Mouse (Mus musculus) lung, embryonic 15.5 days (tissue): Measurements from ENCODE around the gene Cox10. TPM values are rescaled to one million over a fixed set of nuclear protein-coding genes. Genes with fewer than 3 reads are reported as not detected.

Source experiments
- ATAC-seq: fragments of 200-750 bp; cut with Nextera tagmentation; 2 replicates; pipeline ENCODE4 v1.8.0; 2017; ENCODE audit warnings: moderate number of reproducible peaks, borderline replicate concordance; ENCODE audit not compliant: low FRiP score, low TSS enrichment; ENCODE audit errors: extremely low read depth
- H3K27ac ChIP-seq: fragments of 300-500 bp; sonication (generic); 2 replicates; pipeline ENCODE4 v1.5.1; 2015; ENCODE audit warnings: moderate library complexity, mild to moderate bottlenecking, inconsistent platforms
- H3K27me3 ChIP-seq: fragments of 300-500 bp; sonication (generic); 2 replicates; pipeline ENCODE4 v1.6.1; 2015; ENCODE audit warnings: inconsistent platforms
- H3K36me3 ChIP-seq: fragments of 300-500 bp; sonication (generic); 2 replicates; pipeline ENCODE4 v1.6.1; 2015; ENCODE audit warnings: inconsistent platforms
- H3K4me1 ChIP-seq: fragments of 300-500 bp; sonication (generic); 2 replicates; pipeline ENCODE4 v1.6.1; 2015; ENCODE audit warnings: inconsistent platforms
- H3K4me2 ChIP-seq: fragments of 300-500 bp; sonication (generic); 2 replicates; pipeline ENCODE4 v1.6.1; 2015; ENCODE audit warnings: inconsistent platforms, mild to moderate bottlenecking, moderate library complexity
- H3K4me3 ChIP-seq: fragments of 300-500 bp; sonication (generic); 2 replicates; pipeline ENCODE4 v1.5.1; 2015; ENCODE audit warnings: mild to moderate bottlenecking, inconsistent platforms
- H3K9ac ChIP-seq: fragments of 300-500 bp; sonication (generic); 2 replicates; pipeline ENCODE4 v1.6.1; 2015; ENCODE audit warnings: inconsistent platforms
- H3K9me3 ChIP-seq: fragments of 300-500 bp; sonication (generic); 2 replicates; pipeline ENCODE4 v1.6.1; 2016; ENCODE audit warnings: inconsistent platforms
- WGBS: fragments of 180-500 bp; shearing (Covaris S2); methylation state at CpG from one replicate; pipeline ENCODE4 v1.1.7; 2015; 5-methylcytosine and 5-hydroxymethylcytosine counted together
- polyA plus RNA-seq: library from polyadenylated mRNA; unstranded; fragments of >200 nt; fragmentation: Nextera tagmentation; extraction: Ambion mirVana; gene quantifications from 2 replicates; pipeline ENCODE4 v1.2.1, GENCODE M21; 2015

The Cox10 gene
- polyA plus RNA-seq, 1 experiment from 2014 or later: 20.5 TPM

GRCm38 (mm10) chr11:63970818-63971217 lies 108.5 kb downstream of the Cox10 start:
- 90% methylated on average over 6 of the region's 6 CpGs for WGBS
- H3K4me1 ChIP-seq: 0 out of 2 replicates have a peak, but pooled peaks cover 4% of the 10 kb centered on the region
- no peaks in the 10 kb centered on the region for H3K9me3 ChIP-seq
- no peak overlapping the region for H3K4me2 ChIP-seq
- no peak overlapping the region for H3K4me3 ChIP-seq
- no peaks in the 10 kb centered on the region for H3K36me3 ChIP-seq
- H3K27me3 ChIP-seq: no peaks in the 10 kb centered on the region
- no peak overlapping the region for H3K9ac ChIP-seq
- ATAC-seq: no peak
- H3K27ac ChIP-seq: no peak overlapping the region

GRCm38 (mm10) chr11:63969205-63969910 lies 109.9 kb downstream of the Cox10 start:
- Histone ChIP-seq H3K4me2 (no peak overlapping the region), H3K27me3 (no peaks in the 10 kb centered on the region), H3K4me1 (0 out of 2 replicates have a peak, but pooled peaks cover 7% of the 10 kb centered on the region), H3K9me3 (no peaks in the 10 kb centered on the region), H3K27ac (no peak overlapping the region), H3K4me3 (no peak overlapping the region), H3K36me3 (no peaks in the 10 kb centered on the region), H3K9ac (no peak overlapping the region)
- no peak for ATAC-seq
- 49% methylated on average over 11 of the region's 11 CpGs for WGBS

GRCm38 (mm10) chr11:63968388-63969035 lies 110.8 kb downstream of the Cox10 start:
- Histone ChIP-seq H3K4me2 (no peak overlapping the region), H3K27me3 (no peaks in the 10 kb centered on the region), H3K9ac (no peak overlapping the region), H3K27ac (no peak overlapping the region), H3K4me3 (no peak overlapping the region), H3K36me3 (no peaks in the 10 kb centered on the region), H3K4me1 (0 out of 2 replicates have a peak, but pooled peaks cover 7% of the 10 kb centered on the region), H3K9me3 (no peaks in the 10 kb centered on the region)
- no peak for ATAC-seq
- WGBS: 48% methylated on average over 3 of the region's 3 CpGs

GRCm38 (mm10) chr11:63967641-63968387 lies 111.5 kb downstream of the Cox10 start:
- WGBS: 67% methylated on average over 9 of the region's 9 CpGs

GRCm38 (mm10) chr11:63965437-63965836 lies 113.8 kb downstream of the Cox10 start:
- H3K4me2 ChIP-seq: no peak overlapping the region
- no peak overlapping the region for H3K4me3 ChIP-seq
- no peaks in the 10 kb centered on the region for H3K9me3 ChIP-seq
- H3K4me1 ChIP-seq: 0 out of 2 replicates have a peak, but pooled peaks cover 7% of the 10 kb centered on the region
- no peaks in the 10 kb centered on the region for H3K36me3 ChIP-seq
- H3K27ac ChIP-seq: no peak overlapping the region
- ATAC-seq: no peak
- no peak overlapping the region for H3K9ac ChIP-seq
- 46% methylated on average over 5 of the region's 5 CpGs for WGBS
- no peaks in the 10 kb centered on the region for H3K27me3 ChIP-seq

More at GRCm38 (mm10) chr11:63967641-63968387, 111.5 kb downstream of the Cox10 start:
- Histone ChIP-seq H3K9me3 (no peaks in the 10 kb centered on the region), H3K4me2 (no peak overlapping the region), H3K27me3 (no peaks in the 10 kb centered on the region), H3K9ac (no peak overlapping the region), H3K27ac (no peak overlapping the region), H3K4me3 (no peak overlapping the region), H3K36me3 (no peaks in the 10 kb centered on the region), H3K4me1 (0 out of 2 replicates have a peak, but pooled peaks cover 7% of the 10 kb centered on the region)
- ATAC-seq: no peak

- H3K9me3 ChIP-seq: no peaks in the 10 kb centered on the region
- ATAC-seq: no peak
Observed at GRCm38 (mm10) chr11:63957207-63957606, 122.1 kb downstream of the Cox10 start.

GRCm38 (mm10) chr11:63956748-63957147 lies 122.5 kb downstream of the Cox10 start:
- no peak for ATAC-seq

More at GRCm38 (mm10) chr11:63957207-63957606, 122.1 kb downstream of the Cox10 start:
- peaks cover 6% of the 10 kb centered on the region for H3K27me3 ChIP-seq
- WGBS: 48% methylated on average over 4 of the region's 4 CpGs
- H3K9ac ChIP-seq: no peak overlapping the region
- no peaks in the 10 kb centered on the region for H3K36me3 ChIP-seq
- no peak overlapping the region for H3K27ac ChIP-seq
- H3K4me2 ChIP-seq: no peak overlapping the region
- peaks cover 11% of the 10 kb centered on the region for H3K4me1 ChIP-seq
- no peak overlapping the region for H3K4me3 ChIP-seq

GRCm38 (mm10) chr11:63953887-63954286 lies 125.4 kb downstream of the Cox10 start:
- WGBS: 72% methylated on average over 2 of the region's 2 CpGs
- Histone ChIP-seq H3K4me2 (no peak overlapping the region), H3K27me3 (peaks cover 25% of the 10 kb centered on the region), H3K4me1 (peaks cover 16% of the 10 kb centered on the region), H3K9ac (no peak overlapping the region), H3K36me3 (no peaks in the 10 kb centered on the region), H3K27ac (no peak overlapping the region), H3K9me3 (no peaks in the 10 kb centered on the region), H3K4me3 (no peak overlapping the region)
- no peak for ATAC-seq

More at GRCm38 (mm10) chr11:63956748-63957147, 122.5 kb downstream of the Cox10 start:
- Histone ChIP-seq H3K4me2 (no peak overlapping the region), H3K4me1 (peaks cover 15% of the 10 kb centered on the region), H3K27me3 (peaks cover 6% of the 10 kb centered on the region), H3K4me3 (no peak overlapping the region), H3K9me3 (no peaks in the 10 kb centered on the region), H3K27ac (no peak overlapping the region), H3K9ac (no peak overlapping the region), H3K36me3 (no peaks in the 10 kb centered on the region)
- WGBS: 44% methylated on average over 7 of the region's 7 CpGs

- ATAC-seq: peak; percentile 61
- Histone ChIP-seq H3K4me2 (peak overlapping the region; percentile 53; the same call in 1 of the 2 replicates), H3K9ac (no peak overlapping the region), H3K27ac (no peak overlapping the region), H3K4me1 (peaks cover 16% of the 10 kb centered on the region), H3K27me3 (peaks cover 24% of the 10 kb centered on the region), H3K4me3 (no peak overlapping the region), H3K9me3 (no peaks in the 10 kb centered on the region), H3K36me3 (no peaks in the 10 kb centered on the region)
- WGBS: 24% methylated on average over 4 of the region's 4 CpGs
Observed at GRCm38 (mm10) chr11:63952743-63953191, 126.5 kb downstream of the Cox10 start.

GRCm38 (mm10) chr11:63951831-63952631 lies 127.2 kb downstream of the Cox10 start:
- peak overlapping the region; percentile 20; the same call in 1 of the 2 replicates for H3K27ac ChIP-seq
- H3K4me2 ChIP-seq: peak overlapping the region; percentile 53
- H3K27me3 ChIP-seq: peaks cover 20% of the 10 kb centered on the region
- peak overlapping the region; percentile 23 for H3K4me3 ChIP-seq
- ATAC-seq: peak; percentile 88
- 7% methylated on average over 19 of the region's 19 CpGs for whole genome bisulfite sequencing
- peaks cover 16% of the 10 kb centered on the region for H3K4me1 ChIP-seq
- H3K9ac ChIP-seq: no peak overlapping the region
- H3K9me3 ChIP-seq: no peaks in the 10 kb centered on the region
- no peaks in the 10 kb centered on the region for H3K36me3 ChIP-seq

- Histone ChIP-seq H3K27me3 (peaks cover 24% of the 10 kb centered on the region), H3K9ac (no peak overlapping the region), H3K36me3 (no peaks in the 10 kb centered on the region), H3K4me3 (no peak overlapping the region), H3K4me2 (no peak overlapping the region), H3K27ac (no peak overlapping the region), H3K4me1 (peaks cover 16% of the 10 kb centered on the region), H3K9me3 (no peaks in the 10 kb centered on the region)
- 80% methylated on average over 11 of the region's 11 CpGs for WGBS
- ATAC-seq: no peak
Observed at GRCm38 (mm10) chr11:63948371-63948770, 130.9 kb downstream of the Cox10 start.
